Mouse (Mus musculus): ENCODE results near the gene Tnni1. TPM values are rescaled to one million over a fixed set of nuclear protein-coding genes. Genes with fewer than 3 reads are reported as not detected.
A peak's percentile ranks its signal among the peaks of the same experiment; 100 is the strongest.

Tnni1 gene
- polyA plus RNA-seq, 1 experiment = 1.3 TPM

DNA sequence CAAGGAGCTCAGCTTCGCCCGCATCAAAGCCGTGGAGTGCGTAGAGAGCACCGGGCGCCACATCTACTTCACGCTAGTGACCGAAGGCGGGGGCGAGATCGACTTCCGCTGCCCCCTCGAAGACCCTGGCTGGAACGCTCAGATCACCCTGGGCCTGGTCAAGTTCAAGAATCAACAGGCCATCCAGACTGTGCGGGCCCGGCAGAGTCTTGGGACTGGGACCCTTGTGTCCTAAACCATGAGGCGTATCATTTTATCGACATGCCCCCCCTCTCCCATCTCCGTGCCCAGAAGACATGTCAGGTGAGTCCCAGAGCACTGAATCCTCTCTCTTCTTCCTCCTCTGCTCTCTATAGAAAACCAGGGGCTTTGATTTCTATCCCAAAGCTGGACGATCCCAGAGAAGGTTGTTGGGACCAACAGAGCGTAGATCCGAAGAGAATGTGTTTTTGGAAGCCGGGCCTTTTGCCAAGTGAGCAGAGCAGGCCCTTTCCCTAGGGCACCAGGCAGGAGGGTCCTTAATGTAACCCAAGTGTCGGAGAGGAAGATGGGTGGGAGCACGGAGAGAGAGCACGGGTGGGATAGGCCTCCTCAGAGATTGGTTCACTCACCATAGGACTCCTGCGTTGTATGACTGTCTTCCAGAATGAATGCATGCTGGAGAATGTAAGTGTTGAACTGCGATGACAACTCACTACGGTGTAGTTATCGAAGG, 12.5 kb upstream of the Tnni1 start:
- Histone ChIP-seq H3K4me1 (ENCODE audit: control insufficient read depth, insufficient read depth, insufficient read length) (peaks cover 8% of the 10 kb centered on the region), H3K27ac (ENCODE audit: insufficient read depth, low read length) (peak overlapping the region; percentile 59; the same call in 1 of the 2 replicates), H3K36me3 (ENCODE audit: control insufficient read depth, insufficient read depth, low read length) (no peaks in the 10 kb centered on the region), H3K4me3 (ENCODE audit: extremely low read depth, insufficient read depth, insufficient read length) (peak overlapping the region; percentile 61), H3K27me3 (ENCODE audit: control insufficient read depth, insufficient read depth, low read length) (peaks cover 10% of the 10 kb centered on the region)
- DNase-seq (ENCODE audit: low read depth in 1 of 2, low spot score in 2 of 2) = no peak
- 36% methylated on average over 30 of the region's 30 CpGs for WGBS
- no peak for TF ChIP-seq CTCF (IDR thresholded peaks at IDR 0.05; ENCODE audit: extremely low read depth, insufficient read depth, insufficient read length, insufficient replicate concordance)
- TF ChIP-seq POLR2A (IDR thresholded peaks at IDR 0.05; ENCODE audit: low read depth, low read length) = no peak

GRCm38 (mm10) chr1:135767324-135767890, 11.8 kb upstream of the Tnni1 start:
- TF ChIP-seq CTCF (IDR thresholded peaks at IDR 0.05; ENCODE audit: extremely low read depth, insufficient read depth, insufficient read length, insufficient replicate concordance) (no peak), POLR2A (IDR thresholded peaks at IDR 0.05; ENCODE audit: low read depth, low read length) (no peak)
- Histone ChIP-seq H3K4me1 (ENCODE audit: control insufficient read depth, insufficient read depth, insufficient read length) (peaks cover 8% of the 10 kb centered on the region), H3K36me3 (ENCODE audit: control insufficient read depth, insufficient read depth, low read length) (no peaks in the 10 kb centered on the region), H3K27me3 (ENCODE audit: control insufficient read depth, insufficient read depth, low read length) (peaks cover 10% of the 10 kb centered on the region), H3K27ac (ENCODE audit: insufficient read depth, low read length) (no peak overlapping the region), H3K4me3 (ENCODE audit: extremely low read depth, insufficient read depth, insufficient read length) (peak overlapping the region; percentile 19; the same call in 1 of the 2 replicates)
- 58% methylated on average over 4 of the region's 4 CpGs for WGBS
- DNase-seq (ENCODE audit: low read depth in 1 of 2, low spot score in 2 of 2) = no peak

- 87% methylated on average over 2 of the region's 2 CpGs for WGBS
- Histone ChIP-seq H3K27me3 (ENCODE audit: control insufficient read depth, insufficient read depth, low read length) (peaks cover 10% of the 10 kb centered on the region), H3K27ac (ENCODE audit: insufficient read depth, low read length) (no peak overlapping the region), H3K4me1 (ENCODE audit: control insufficient read depth, insufficient read depth, insufficient read length) (peaks cover 8% of the 10 kb centered on the region), H3K4me3 (ENCODE audit: extremely low read depth, insufficient read depth, insufficient read length) (no peak overlapping the region), H3K36me3 (ENCODE audit: control insufficient read depth, insufficient read depth, low read length) (no peaks in the 10 kb centered on the region)
- no peak for DNase-seq (ENCODE audit: low read depth in 1 of 2, low spot score in 2 of 2)
- TF ChIP-seq CTCF (IDR thresholded peaks at IDR 0.05; ENCODE audit: extremely low read depth, insufficient read depth, insufficient read length, insufficient replicate concordance) = no peak
- no peak for TF ChIP-seq POLR2A (IDR thresholded peaks at IDR 0.05; ENCODE audit: low read depth, low read length)
Measured at GRCm38 (mm10) chr1:135768400-135768799, 10.8 kb upstream of the Tnni1 start.

- no peak overlapping the region for H3K4me3 ChIP-seq (ENCODE audit: extremely low read depth, insufficient read depth, insufficient read length)
- H3K27ac ChIP-seq (ENCODE audit: insufficient read depth, low read length) = no peak overlapping the region
- peaks cover 8% of the 10 kb centered on the region for H3K4me1 ChIP-seq (ENCODE audit: control insufficient read depth, insufficient read depth, insufficient read length)
- H3K27me3 ChIP-seq (ENCODE audit: control insufficient read depth, insufficient read depth, low read length) = peaks cover 10% of the 10 kb centered on the region
- no peaks in the 10 kb centered on the region for H3K36me3 ChIP-seq (ENCODE audit: control insufficient read depth, insufficient read depth, low read length)
- DNase-seq (ENCODE audit: low read depth in 1 of 2, low spot score in 2 of 2) = no peak
- 60% methylated on average over 7 of the region's 7 CpGs for WGBS
- TF ChIP-seq POLR2A (IDR thresholded peaks at IDR 0.05; ENCODE audit: low read depth, low read length) = no peak
- no peak for TF ChIP-seq CTCF (IDR thresholded peaks at IDR 0.05; ENCODE audit: extremely low read depth, insufficient read depth, insufficient read length, insufficient replicate concordance)
Measured at GRCm38 (mm10) chr1:135770237-135770636, 9.0 kb upstream of the Tnni1 start.

GRCm38 (mm10) chr1:135770896-135771572, 8.2 kb upstream of the Tnni1 start:
- WGBS = 76% methylated on average over 12 of the region's 12 CpGs
- no peak overlapping the region for H3K27ac ChIP-seq (ENCODE audit: insufficient read depth, low read length)

DNA sequence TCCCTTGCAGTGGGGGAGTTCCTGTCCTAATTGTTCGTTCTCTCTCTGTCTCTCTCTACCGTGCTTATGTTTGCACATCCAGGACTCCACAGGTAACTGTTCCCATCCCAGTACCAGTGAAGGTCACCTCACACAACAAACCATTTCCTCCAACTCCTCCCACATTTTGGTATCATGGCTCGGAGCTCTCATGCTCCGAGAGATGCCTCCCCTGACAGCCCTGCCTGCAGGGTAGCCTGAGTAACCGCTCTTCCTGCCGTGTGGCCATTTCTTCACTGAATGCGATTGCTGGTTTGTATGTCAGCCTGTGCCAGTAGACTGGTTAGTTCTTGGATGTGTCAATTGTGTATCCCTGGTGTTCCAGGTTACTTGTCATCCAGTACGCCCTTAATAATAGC, 7.7 kb upstream of the Tnni1 start:
- TF ChIP-seq POLR2A (IDR thresholded peaks at IDR 0.05; ENCODE audit: low read depth, low read length) (no peak), CTCF (IDR thresholded peaks at IDR 0.05; ENCODE audit: extremely low read depth, insufficient read depth, insufficient read length, insufficient replicate concordance) (no peak)
- Histone ChIP-seq H3K27me3 (ENCODE audit: control insufficient read depth, insufficient read depth, low read length) (peaks cover under 1% of the 10 kb centered on the region), H3K4me1 (ENCODE audit: control insufficient read depth, insufficient read depth, insufficient read length) (peaks cover under 1% of the 10 kb centered on the region; the same call in 1 of the 2 replicates), H3K27ac (ENCODE audit: insufficient read depth, low read length) (no peak overlapping the region), H3K4me3 (ENCODE audit: extremely low read depth, insufficient read depth, insufficient read length) (no peak overlapping the region), H3K36me3 (ENCODE audit: control insufficient read depth, insufficient read depth, low read length) (no peaks in the 10 kb centered on the region)
- WGBS = 86% methylated on average over 8 of the region's 8 CpGs
- no peak for DNase-seq (ENCODE audit: low read depth in 1 of 2, low spot score in 2 of 2)

More at GRCm38 (mm10) chr1:135770896-135771572, 8.2 kb upstream of the Tnni1 start:
- DNase-seq (ENCODE audit: low read depth in 1 of 2, low spot score in 2 of 2) = no peak
- TF ChIP-seq CTCF (IDR thresholded peaks at IDR 0.05; ENCODE audit: extremely low read depth, insufficient read depth, insufficient read length, insufficient replicate concordance) (no peak), POLR2A (IDR thresholded peaks at IDR 0.05; ENCODE audit: low read depth, low read length) (no peak)
- Histone ChIP-seq H3K4me3 (ENCODE audit: extremely low read depth, insufficient read depth, insufficient read length) (no peak overlapping the region), H3K36me3 (ENCODE audit: control insufficient read depth, insufficient read depth, low read length) (no peaks in the 10 kb centered on the region), H3K4me1 (ENCODE audit: control insufficient read depth, insufficient read depth, insufficient read length) (peaks cover 6% of the 10 kb centered on the region), H3K27me3 (ENCODE audit: control insufficient read depth, insufficient read depth, low read length) (peaks cover 6% of the 10 kb centered on the region)
